ENCODE assay signal across 15 mouse cellular contexts in the genomic region with DNA sequence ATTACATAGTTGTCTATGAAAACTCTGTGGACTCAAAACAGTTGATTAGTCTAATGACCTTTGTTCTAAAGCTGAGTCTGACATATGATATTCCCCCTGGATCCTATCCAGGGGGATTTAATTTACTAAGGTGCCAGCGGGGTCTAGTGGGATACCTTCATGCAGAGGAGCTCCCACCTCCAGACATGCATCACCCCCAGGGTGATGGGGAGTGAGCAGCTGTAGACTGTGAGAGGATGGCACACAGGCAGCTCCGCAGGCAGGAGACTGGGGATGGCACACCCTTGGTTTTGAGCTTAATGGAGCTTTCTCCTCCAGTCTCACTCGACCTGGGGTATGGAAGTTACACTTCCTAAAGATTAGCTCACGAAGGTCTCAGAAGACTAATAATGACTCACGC.
"Had no signal": no experiment of that assay in that cellular context is flagged by ENCODE, and none has a peak within 500 bp of the region (broad histone marks: within the 10 kb centered on the region; RNA-seq: fewer than 3 reads in every experiment).

No protein-coding gene starts in this region.

- H3K27me3 ChIP-seq: neural tube, embryonic 13.5 days; neural tube, embryonic 15.5 days; stomach, embryonic 15.5 days had no signal

- H3K4me2 ChIP-seq: neural tube, embryonic 13.5 days; neural tube, embryonic 15.5 days; stomach, embryonic 15.5 days had no signal

- DNase-seq: retina, postnatal 1 day; right cerebral cortex, adult 18-20 months; right cerebral cortex, postnatal 14 days; right cerebral cortex, postnatal 25 days; right cerebral cortex, postnatal 4 days; spleen, adult 18-20 months; thymus, adult 18-20 months; thymus, adult 2 months; thymus, postnatal 14 days; thymus, postnatal 25 days; thymus, postnatal 36 days; thymus, postnatal 4 days had no signal

- H3K9me3 ChIP-seq: neural tube, embryonic 13.5 days; neural tube, embryonic 15.5 days; stomach, embryonic 15.5 days had no signal

- H3K4me3 ChIP-seq: neural tube, embryonic 13.5 days; neural tube, embryonic 15.5 days; stomach, embryonic 15.5 days had no signal

- H3K9ac ChIP-seq: neural tube, embryonic 13.5 days; neural tube, embryonic 15.5 days; stomach, embryonic 15.5 days had no signal

- H3K27ac ChIP-seq: neural tube, embryonic 13.5 days; neural tube, embryonic 15.5 days; stomach, embryonic 15.5 days had no signal

- H3K4me1 ChIP-seq: neural tube, embryonic 13.5 days; neural tube, embryonic 15.5 days; stomach, embryonic 15.5 days had no signal
